Mouse (Mus musculus) hindbrain, embryonic 14.5 days (tissue): Measurements from ENCODE around the gene Cox15. TPM values are rescaled to one million over a fixed set of nuclear protein-coding genes. Genes with fewer than 3 reads are reported as not detected.

Source experiments
- ATAC-seq: fragments of 200-750 bp; cut with Nextera tagmentation; 2 replicates; pipeline ENCODE4 v1.8.0; 2017; ENCODE audit warnings: moderate number of reproducible peaks, mild to moderate bottlenecking, moderate TSS enrichment, moderate library complexity; ENCODE audit not compliant: low FRiP score
- DNase-seq: peaks from one replicate; pipeline ENCODE4 v3.0.0-alpha.2; 2015; ENCODE audit warnings: low spot score
- H3K27ac ChIP-seq: fragments of 300-500 bp; sonication (generic); 2 replicates; pipeline ENCODE4 v1.5.1; 2014; ENCODE audit warnings: mild to moderate bottlenecking, moderate library complexity
- H3K27me3 ChIP-seq: fragments of 300-500 bp; sonication (generic); 2 replicates; pipeline ENCODE4 v1.6.1; 2014; ENCODE audit warnings: mild to moderate bottlenecking, low read length, mixed read lengths; ENCODE audit not compliant: control insufficient read depth, insufficient read depth
- H3K36me3 ChIP-seq: fragments of 300-500 bp; sonication (generic); replicated peaks from 2 replicates; pipeline ENCODE4 v1.6.1; 2014; ENCODE audit not compliant: control insufficient read depth, insufficient read depth
- H3K4me1 ChIP-seq: fragments of 300-500 bp; sonication (generic); replicated peaks from 2 replicates; pipeline ENCODE4 v1.6.1; 2014; ENCODE audit warnings: antibody characterized with exemption, low read length, mixed read lengths; ENCODE audit not compliant: control insufficient read depth, insufficient read depth
- H3K4me2 ChIP-seq: fragments of 300-500 bp; sonication (generic); replicated peaks from 2 replicates; pipeline ENCODE4 v1.6.1; 2014; ENCODE audit warnings: mild to moderate bottlenecking, moderate library complexity
- H3K4me3 ChIP-seq: fragments of 300-500 bp; sonication (generic); replicated peaks from 2 replicates; pipeline ENCODE4 v1.5.1; 2014; ENCODE audit warnings: mild to moderate bottlenecking, low read length
- H3K9ac ChIP-seq: fragments of 300-500 bp; sonication (generic); 2 replicates; pipeline ENCODE4 v1.6.1; 2014
- H3K9me3 ChIP-seq: fragments of 300-500 bp; sonication (generic); 2 replicates; pipeline ENCODE4 v1.6.1; 2016; ENCODE audit warnings: low read length; ENCODE audit not compliant: control insufficient read depth
- WGBS: fragments of 180-500 bp; shearing (Covaris S2); extraction: QIAGEN DNeasy Blood & Tissue Kit; methylation state at CpG from one replicate; pipeline ENCODE4 v1.1.7; 2014; 5-methylcytosine and 5-hydroxymethylcytosine counted together
- polyA plus RNA-seq: library from polyadenylated mRNA; unstranded; fragments of >200 nt; fragmentation: Nextera tagmentation; extraction: Ambion mirVana; gene quantifications from 2 replicates; pipeline ENCODE4 v1.2.1, GENCODE M21; 2014

The Cox15 gene
- polyA plus RNA-seq, 1 experiment from 2014 or later = 11.1 TPM

DNA sequence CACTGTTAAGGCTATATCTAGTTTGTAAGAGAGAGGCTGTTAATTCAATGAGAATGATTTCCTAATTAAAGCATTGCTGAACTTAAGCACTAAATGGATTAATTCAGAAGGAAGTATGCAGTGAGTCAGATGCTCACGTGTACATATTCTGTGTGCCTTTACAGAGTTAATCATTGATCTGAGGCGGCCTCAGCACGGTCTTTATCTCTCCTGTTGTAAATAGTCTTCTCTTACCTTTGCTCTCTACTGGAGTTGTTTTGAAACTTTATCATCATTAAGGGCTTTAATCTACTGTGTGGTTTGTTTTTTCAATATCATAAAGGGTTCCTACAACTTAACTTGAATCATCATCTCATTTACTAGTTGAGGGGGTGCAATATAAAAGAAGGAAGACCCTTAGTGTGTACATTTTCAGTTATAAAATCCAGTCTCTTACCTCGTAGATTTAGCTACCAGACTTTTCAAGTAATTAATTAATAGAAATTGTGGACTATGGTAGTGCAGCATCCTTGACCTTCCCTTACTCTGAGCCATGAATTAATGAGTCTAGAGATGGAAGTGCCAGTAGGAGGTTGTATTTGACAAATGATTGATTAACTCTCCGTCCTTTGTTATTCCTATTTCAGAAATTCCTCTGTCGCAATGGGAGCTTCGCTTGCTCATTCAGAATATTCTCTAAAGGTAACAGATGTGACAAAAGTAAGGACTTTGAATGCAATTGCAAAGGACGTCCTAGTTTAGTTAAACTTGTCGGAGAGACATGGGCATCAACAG lies 14.9 kb upstream of the Cox15 start:
- Histone ChIP-seq H3K27me3 (no peaks in the 10 kb centered on the region), H3K9me3 (no peaks in the 10 kb centered on the region), H3K9ac (no peak overlapping the region), H3K4me3 (no peak overlapping the region), H3K36me3 (no peaks in the 10 kb centered on the region; the same call in 1 of the 2 replicates), H3K27ac (no peak overlapping the region), H3K4me2 (no peak overlapping the region), H3K4me1 (no peaks in the 10 kb centered on the region)
- DNase-seq (no peak), ATAC-seq (no peak)
- 47% methylated on average over 9 of the region's 9 CpGs for WGBS

DNA sequence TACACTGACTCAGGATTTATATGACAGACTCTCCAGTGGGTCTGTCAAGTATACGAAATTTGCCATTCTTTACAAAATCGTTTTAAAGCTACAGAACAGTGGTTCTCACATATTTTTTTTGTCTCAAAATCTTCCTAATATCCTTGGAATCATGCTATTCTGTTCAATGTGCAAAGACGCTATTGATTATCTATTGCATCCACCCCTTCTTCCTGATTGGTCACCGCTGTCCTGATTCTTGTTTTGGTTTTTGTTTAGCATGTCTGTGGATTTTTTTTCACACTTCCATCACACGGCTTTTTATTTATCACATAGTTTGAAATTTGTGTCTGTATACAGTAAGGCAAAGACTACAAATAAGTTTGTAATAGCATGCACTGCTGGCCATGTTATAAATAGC lies 13.7 kb upstream of the Cox15 start:
- 89% methylated on average over 5 of the region's 5 CpGs for WGBS
- H3K9me3 ChIP-seq = no peaks in the 10 kb centered on the region
- no peak for ATAC-seq

GRCm38 (mm10) chr19:43762410-43762809 lies 9.6 kb upstream of the Cox15 start:
- no peak for ATAC-seq
- no peak overlapping the region for H3K27ac ChIP-seq
- H3K9ac ChIP-seq = no peak overlapping the region
- no peak overlapping the region for H3K4me3 ChIP-seq
- H3K4me1 ChIP-seq = no peaks in the 10 kb centered on the region
- H3K36me3 ChIP-seq = no peaks in the 10 kb centered on the region
- no peak overlapping the region for H3K4me2 ChIP-seq
- 86% methylated on average over 2 of the region's 2 CpGs for WGBS
- no peaks in the 10 kb centered on the region for H3K27me3 ChIP-seq
- H3K9me3 ChIP-seq = no peaks in the 10 kb centered on the region
- DNase-seq = no peak

More for the DNA sequence above, 13.7 kb upstream of the Cox15 start:
- Histone ChIP-seq H3K27me3 (no peaks in the 10 kb centered on the region), H3K9ac (no peak overlapping the region), H3K4me2 (no peak overlapping the region), H3K4me1 (no peaks in the 10 kb centered on the region), H3K36me3 (no peaks in the 10 kb centered on the region; the same call in 1 of the 2 replicates), H3K27ac (no peak overlapping the region), H3K4me3 (no peak overlapping the region)
- no peak for DNase-seq

DNA sequence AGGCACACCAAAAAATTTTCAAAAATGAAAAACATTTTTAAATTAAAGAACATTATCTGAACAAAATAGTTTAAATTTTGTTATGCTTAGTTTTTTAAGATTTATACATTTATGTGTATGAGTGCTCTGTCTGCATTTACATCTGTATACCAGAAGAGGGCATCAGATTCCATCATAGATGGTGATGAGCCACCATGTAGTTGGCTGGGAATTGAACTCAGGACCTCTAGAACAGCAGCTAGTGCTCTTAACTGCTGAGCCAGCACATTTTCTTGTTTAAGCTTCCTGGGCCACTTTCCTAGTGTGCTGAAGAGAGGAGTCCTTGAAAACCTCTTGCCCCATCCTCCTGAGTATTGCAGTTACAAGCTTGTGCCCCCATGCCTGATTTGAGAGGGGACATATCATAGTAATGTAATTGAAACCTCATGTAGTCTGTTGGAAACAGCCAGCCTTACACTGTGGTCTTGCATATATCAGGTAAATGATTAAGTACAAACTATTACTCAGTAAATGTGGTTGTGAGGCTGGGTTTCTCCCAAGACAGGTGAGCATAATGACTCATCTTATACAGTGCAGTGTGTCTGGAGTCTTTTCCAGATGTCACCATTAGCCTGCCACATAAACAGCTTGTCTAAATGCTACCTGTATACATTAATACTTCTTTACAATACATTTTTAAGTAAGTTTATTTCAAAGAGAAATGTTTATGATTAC lies 8.9 kb upstream of the Cox15 start:
- no peak overlapping the region for H3K4me2 ChIP-seq

DNA sequence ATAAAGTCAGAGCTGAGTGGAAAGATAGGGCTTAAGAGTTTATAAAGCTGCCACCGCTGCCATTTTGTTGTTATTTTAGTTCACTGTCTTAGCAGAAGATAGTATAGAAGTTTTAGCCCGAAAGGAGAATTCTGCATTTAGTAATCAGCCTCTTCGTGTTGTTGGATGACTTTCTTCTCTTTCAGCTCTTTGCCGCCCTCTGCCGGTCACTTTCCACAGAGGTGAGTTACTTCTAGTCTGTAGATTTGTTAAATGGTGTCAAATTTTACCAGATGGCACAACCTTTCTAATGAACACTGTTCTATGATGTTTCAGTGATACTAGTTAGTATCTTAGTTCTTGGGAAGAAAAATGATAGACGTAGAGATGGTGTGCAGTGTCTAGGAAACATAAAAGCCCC lies 7.7 kb upstream of the Cox15 start:
- Histone ChIP-seq H3K36me3 (no peaks in the 10 kb centered on the region), H3K27ac (no peak overlapping the region), H3K9me3 (no peaks in the 10 kb centered on the region), H3K27me3 (no peaks in the 10 kb centered on the region), H3K4me1 (no peaks in the 10 kb centered on the region), H3K9ac (no peak overlapping the region), H3K4me2 (no peak overlapping the region), H3K4me3 (no peak overlapping the region)
- ATAC-seq = no peak
- peak; percentile 81 for DNase-seq
- WGBS = 21% methylated on average over 6 of the region's 6 CpGs

More for the DNA sequence above, 8.9 kb upstream of the Cox15 start:
- Histone ChIP-seq H3K4me3 (no peak overlapping the region), H3K27ac (no peak overlapping the region), H3K27me3 (no peaks in the 10 kb centered on the region), H3K4me1 (no peaks in the 10 kb centered on the region), H3K36me3 (no peaks in the 10 kb centered on the region), H3K9me3 (no peaks in the 10 kb centered on the region), H3K9ac (no peak overlapping the region)
- DNase-seq (no peak), ATAC-seq (no peak)

DNA sequence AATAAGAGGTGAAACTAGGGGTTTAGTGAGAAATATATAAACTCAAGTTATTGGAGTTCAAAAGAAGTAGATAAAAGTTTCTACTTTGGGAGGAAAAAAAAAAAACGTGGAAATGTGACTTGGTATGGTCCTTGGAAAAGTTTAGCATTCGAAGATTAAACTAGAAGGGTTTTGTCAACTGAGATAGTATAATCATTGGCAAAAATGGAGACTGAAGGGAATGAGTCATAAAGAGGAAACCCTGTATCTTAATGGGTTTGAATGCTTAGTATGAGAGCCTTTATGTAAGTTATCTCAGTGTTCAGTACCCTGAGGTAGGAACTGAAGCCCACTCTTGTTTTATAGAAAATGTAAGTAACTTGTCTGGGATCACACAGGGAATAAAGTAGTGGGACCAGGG lies 2.1 kb upstream of the Cox15 start:
- WGBS = 77% methylated on average over 2 of the region's 2 CpGs
- no peaks in the 10 kb centered on the region for H3K27me3 ChIP-seq
- DNase-seq (no peak), ATAC-seq (no peak)
- H3K36me3 ChIP-seq = peaks cover 9% of the 10 kb centered on the region
- peaks cover 4% of the 10 kb centered on the region; the same call in 1 of the 2 replicates for H3K4me1 ChIP-seq
- H3K4me3 ChIP-seq = no peak overlapping the region
- H3K27ac ChIP-seq = no peak overlapping the region
- no peak overlapping the region for H3K9ac ChIP-seq
- no peak overlapping the region for H3K4me2 ChIP-seq
- no peaks in the 10 kb centered on the region for H3K9me3 ChIP-seq

GRCm38 (mm10) chr19:43754237-43754636 lies 1.4 kb upstream of the Cox15 start:
- no peak overlapping the region for H3K27ac ChIP-seq
- ATAC-seq = no peak
- WGBS = 80% methylated on average over 2 of the region's 2 CpGs

GRCm38 (mm10) chr19:43753226-43753835 lies 531 bp upstream of the Cox15 start:
- H3K9ac ChIP-seq = peak overlapping the region; percentile 79
- DNase-seq (peak; percentile 80), ATAC-seq (peak; percentile 87)
- H3K9me3 ChIP-seq = no peaks in the 10 kb centered on the region
- H3K27me3 ChIP-seq = no peaks in the 10 kb centered on the region
- H3K4me2 ChIP-seq = peak overlapping the region; percentile 68
- H3K27ac ChIP-seq = peak overlapping the region; percentile 92
- H3K4me1 ChIP-seq = peaks cover 4% of the 10 kb centered on the region; the same call in 1 of the 2 replicates
- peak overlapping the region; percentile 67 for H3K4me3 ChIP-seq
- peaks cover 23% of the 10 kb centered on the region for H3K36me3 ChIP-seq
- WGBS = 3% methylated on average over 20 of the region's 24 CpGs

More at GRCm38 (mm10) chr19:43754237-43754636, 1.4 kb upstream of the Cox15 start:
- no peak overlapping the region for H3K4me2 ChIP-seq
- no peak for DNase-seq
- no peaks in the 10 kb centered on the region for H3K27me3 ChIP-seq
- H3K4me3 ChIP-seq = no peak overlapping the region
- H3K36me3 ChIP-seq = peaks cover 14% of the 10 kb centered on the region
- H3K9me3 ChIP-seq = no peaks in the 10 kb centered on the region
- H3K4me1 ChIP-seq = peaks cover 4% of the 10 kb centered on the region; the same call in 1 of the 2 replicates
- no peak overlapping the region for H3K9ac ChIP-seq

- Histone ChIP-seq H3K9ac (no peak overlapping the region), H3K4me3 (no peak overlapping the region), H3K4me1 (peaks cover 4% of the 10 kb centered on the region; the same call in 1 of the 2 replicates), H3K27me3 (no peaks in the 10 kb centered on the region), H3K4me2 (no peak overlapping the region), H3K27ac (no peak overlapping the region), H3K9me3 (no peaks in the 10 kb centered on the region), H3K36me3 (peaks cover 56% of the 10 kb centered on the region)
- WGBS = 97% methylated on average over 2 of the region's 2 CpGs
- DNase-seq (no peak), ATAC-seq (no peak)
Measured at GRCm38 (mm10) chr19:43750008-43750407, 2.8 kb downstream of the Cox15 start.
